Mouse (Mus musculus): ENCODE data around the gene Ccdc169.

DNA sequence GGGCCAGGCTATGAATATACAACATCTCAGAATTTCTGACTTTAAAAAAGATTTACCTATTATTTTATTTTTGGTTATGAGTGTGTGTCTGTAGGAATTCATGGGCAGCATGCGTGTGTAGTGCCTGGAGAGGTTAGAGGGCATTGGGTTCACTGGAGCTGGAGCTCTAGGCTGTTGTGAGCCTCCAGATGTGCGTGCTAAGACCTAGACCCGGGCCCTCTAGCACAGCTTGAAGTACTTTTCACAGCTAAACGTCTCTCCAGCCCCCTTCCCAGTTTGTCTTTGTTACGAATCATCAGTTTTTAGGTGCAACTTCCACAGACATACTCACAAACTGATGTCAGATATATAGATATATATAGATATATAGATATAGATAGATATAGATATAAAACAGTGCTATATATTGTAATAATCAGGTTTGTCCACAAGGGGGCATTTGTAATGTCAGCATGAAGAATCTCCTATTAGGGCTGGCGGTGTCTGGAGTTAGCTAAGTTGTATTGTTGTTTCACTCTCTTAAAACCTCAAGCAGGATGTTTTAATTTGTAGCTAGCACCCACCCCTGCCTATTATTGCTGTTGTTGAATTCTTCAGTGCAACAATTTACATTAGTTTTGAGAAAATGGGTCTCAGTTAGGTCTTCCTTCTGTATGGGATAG lies 15.7 kb downstream of the Ccdc169 start:
- TF ChIP-seq CTCF (conservative IDR thresholded peaks at IDR 0.05; ENCODE audit: low read length) = peak; percentile 38
- TF ChIP-seq POU5F1 (IDR thresholded peaks at IDR 0.05; ENCODE audit: borderline replicate concordance, low read length) = no peak
